Mouse (Mus musculus): ENCODE results near the gene Reg3d. TPM values are rescaled to one million over a fixed set of nuclear protein-coding genes. Genes with fewer than 3 reads are reported as not detected.
"Not testable (repeated sequence)": the region's sequence is repeated elsewhere in the genome, so short reads cannot be mapped to it uniquely, and the experiment has no call there.

Reg3d gene
- not detected in 2 replicates for polyA plus RNA-seq (2014; fragmentation: Nextera tagmentation; extraction: Ambion mirVana)

- H3K27ac ChIP-seq (ENCODE audit: low read depth, low read length) = no peak within 1 kb of the TSS
- ATAC-seq (replicated peaks; ENCODE audit: insufficient number of reproducible peaks, low FRiP score, low TSS enrichment) = no peak
- WGBS (ENCODE audit: insufficient replicate concordance) = 57% methylated on average over 2 of the region's 2 CpGs
- H3K4me2 ChIP-seq = no peak within 1 kb of the TSS
- no peaks in the 10 kb centered on the region for H3K27me3 ChIP-seq (ENCODE audit: control insufficient read depth, insufficient read depth, low read length)
- H3K9ac ChIP-seq (ENCODE audit: low read depth, low read length) = no peak within 1 kb of the TSS
- H3K4me3 ChIP-seq (ENCODE audit: low read depth, low read length) = no peak within 1 kb of the TSS
- H3K9me3 ChIP-seq (replicated peaks; ENCODE audit: control insufficient read depth, low read length) = no peaks in the 10 kb centered on the region
- H3K4me1 ChIP-seq (ENCODE audit: control insufficient read depth, insufficient read depth, low read length) = no peaks in the 10 kb centered on the region
- no peaks in the 10 kb centered on the region for H3K36me3 ChIP-seq (ENCODE audit: control insufficient read depth, insufficient read depth, low read length)
These were observed at the start of gene Reg3d for GRCm38 (mm10) chr6:78378765-78379164. Gene Reg3d (minus strand): TSS chr6:78378865.

- 69% methylated on average over 3 of the region's 3 CpGs for WGBS (ENCODE audit: insufficient replicate concordance)
- Histone ChIP-seq H3K4me1 (ENCODE audit: control insufficient read depth, insufficient read depth, low read length) (no peaks in the 10 kb centered on the region), H3K36me3 (ENCODE audit: control insufficient read depth, insufficient read depth, low read length) (no peaks in the 10 kb centered on the region), H3K4me3 (ENCODE audit: low read depth, low read length) (no peak overlapping the region), H3K4me2 (no peak overlapping the region), H3K9ac (ENCODE audit: low read depth, low read length) (no peak overlapping the region), H3K27me3 (ENCODE audit: control insufficient read depth, insufficient read depth, low read length) (no peaks in the 10 kb centered on the region), H3K9me3 (replicated peaks; ENCODE audit: control insufficient read depth, low read length) (no peaks in the 10 kb centered on the region), H3K27ac (ENCODE audit: low read depth, low read length) (no peak overlapping the region)
- no peak for ATAC-seq (replicated peaks; ENCODE audit: insufficient number of reproducible peaks, low FRiP score, low TSS enrichment)
These were observed 46.8 kb upstream of the Reg3d start for GRCm38 (mm10) chr6:78425497-78425896.

GRCm38 (mm10) chr6:78422411-78422810 lies 43.7 kb upstream of the Reg3d start, which contains the start of gene Reg1:
Gene Reg1 (plus strand): TSS chr6:78422711.
- not testable (repeated sequence) for H3K27me3 ChIP-seq (ENCODE audit: control insufficient read depth, insufficient read depth, low read length); H3K4me3 ChIP-seq (ENCODE audit: low read depth, low read length); H3K9ac ChIP-seq (ENCODE audit: low read depth, low read length); H3K27ac ChIP-seq (ENCODE audit: low read depth, low read length); ATAC-seq (replicated peaks; ENCODE audit: insufficient number of reproducible peaks, low FRiP score, low TSS enrichment); H3K9me3 ChIP-seq (replicated peaks; ENCODE audit: control insufficient read depth, low read length); H3K36me3 ChIP-seq (ENCODE audit: control insufficient read depth, insufficient read depth, low read length); H3K4me2 ChIP-seq; H3K4me1 ChIP-seq (ENCODE audit: control insufficient read depth, insufficient read depth, low read length)

GRCm38 (mm10) chr6:78395323-78395722 lies 16.7 kb upstream of the Reg3d start, which contains the start of gene Reg2:
Gene Reg2 (plus strand): TSS chr6:78395623.
- H3K9ac ChIP-seq (ENCODE audit: low read depth, low read length); H3K4me2 ChIP-seq; H3K36me3 ChIP-seq (ENCODE audit: control insufficient read depth, insufficient read depth, low read length); H3K27me3 ChIP-seq (ENCODE audit: control insufficient read depth, insufficient read depth, low read length); H3K4me3 ChIP-seq (ENCODE audit: low read depth, low read length); H3K4me1 ChIP-seq (ENCODE audit: control insufficient read depth, insufficient read depth, low read length); H3K27ac ChIP-seq (ENCODE audit: low read depth, low read length); ATAC-seq (replicated peaks; ENCODE audit: insufficient number of reproducible peaks, low FRiP score, low TSS enrichment); H3K9me3 ChIP-seq (replicated peaks; ENCODE audit: control insufficient read depth, low read length): not testable (repeated sequence)
- 94% methylated on average over 4 of the region's 17 CpGs for WGBS (ENCODE audit: insufficient replicate concordance)

GRCm38 (mm10) chr6:78385609-78386008 lies 6.9 kb upstream of the Reg3d start:
- no peak overlapping the region for H3K4me3 ChIP-seq (ENCODE audit: low read depth, low read length)
- WGBS (ENCODE audit: insufficient replicate concordance) = 78% methylated on average over 3 of the region's 3 CpGs
- no peak overlapping the region for H3K9ac ChIP-seq (ENCODE audit: low read depth, low read length)
- no peak overlapping the region for H3K27ac ChIP-seq (ENCODE audit: low read depth, low read length)
- no peak overlapping the region for H3K4me2 ChIP-seq
- H3K9me3 ChIP-seq (replicated peaks; ENCODE audit: control insufficient read depth, low read length) = no peaks in the 10 kb centered on the region
- H3K4me1 ChIP-seq (ENCODE audit: control insufficient read depth, insufficient read depth, low read length) = no peaks in the 10 kb centered on the region
- no peaks in the 10 kb centered on the region for H3K36me3 ChIP-seq (ENCODE audit: control insufficient read depth, insufficient read depth, low read length)
- no peak for ATAC-seq (replicated peaks; ENCODE audit: insufficient number of reproducible peaks, low FRiP score, low TSS enrichment)
- no peaks in the 10 kb centered on the region for H3K27me3 ChIP-seq (ENCODE audit: control insufficient read depth, insufficient read depth, low read length)

- Histone ChIP-seq H3K27ac (ENCODE audit: low read depth, low read length) (no peak within 1 kb of the TSS), H3K4me2 (no peak within 1 kb of the TSS), H3K36me3 (ENCODE audit: control insufficient read depth, insufficient read depth, low read length) (no peaks in the 10 kb centered on the region), H3K4me1 (ENCODE audit: control insufficient read depth, insufficient read depth, low read length) (no peaks in the 10 kb centered on the region), H3K4me3 (ENCODE audit: low read depth, low read length) (no peak within 1 kb of the TSS), H3K27me3 (ENCODE audit: control insufficient read depth, insufficient read depth, low read length) (no peaks in the 10 kb centered on the region), H3K9ac (ENCODE audit: low read depth, low read length) (no peak within 1 kb of the TSS), H3K9me3 (replicated peaks; ENCODE audit: control insufficient read depth, low read length) (no peaks in the 10 kb centered on the region)
- ATAC-seq (replicated peaks; ENCODE audit: insufficient number of reproducible peaks, low FRiP score, low TSS enrichment) = no peak
These were observed 1.7 kb upstream of the Reg3d start, which contains the start of gene Reg3a for GRCm38 (mm10) chr6:78380409-78380808. Gene Reg3a (plus strand): TSS chr6:78380709.

GRCm38 (mm10) chr6:78370357-78370756 lies 8.3 kb downstream of the Reg3d start, which contains the start of gene Reg3b:
Gene Reg3b (plus strand): TSS chr6:78370657.
- no peaks in the 10 kb centered on the region for H3K36me3 ChIP-seq (ENCODE audit: control insufficient read depth, insufficient read depth, low read length)
- 81% methylated on average over 2 of the region's 2 CpGs for WGBS (ENCODE audit: insufficient replicate concordance)
- no peaks in the 10 kb centered on the region for H3K9me3 ChIP-seq (replicated peaks; ENCODE audit: control insufficient read depth, low read length)
- no peak within 1 kb of the TSS for H3K4me2 ChIP-seq
- H3K27me3 ChIP-seq (ENCODE audit: control insufficient read depth, insufficient read depth, low read length) = no peaks in the 10 kb centered on the region
- ATAC-seq (replicated peaks; ENCODE audit: insufficient number of reproducible peaks, low FRiP score, low TSS enrichment) = no peak
- no peak within 1 kb of the TSS for H3K27ac ChIP-seq (ENCODE audit: low read depth, low read length)
- no peak within 1 kb of the TSS for H3K4me3 ChIP-seq (ENCODE audit: low read depth, low read length)
- no peak within 1 kb of the TSS for H3K9ac ChIP-seq (ENCODE audit: low read depth, low read length)
- no peaks in the 10 kb centered on the region for H3K4me1 ChIP-seq (ENCODE audit: control insufficient read depth, insufficient read depth, low read length)

- WGBS (ENCODE audit: insufficient replicate concordance) = 52% methylated on average over 2 of the region's 2 CpGs
- Histone ChIP-seq H3K27ac (ENCODE audit: low read depth, low read length) (no peak overlapping the region), H3K36me3 (ENCODE audit: control insufficient read depth, insufficient read depth, low read length) (no peaks in the 10 kb centered on the region), H3K27me3 (ENCODE audit: control insufficient read depth, insufficient read depth, low read length) (no peaks in the 10 kb centered on the region), H3K9ac (ENCODE audit: low read depth, low read length) (no peak overlapping the region), H3K4me1 (ENCODE audit: control insufficient read depth, insufficient read depth, low read length) (no peaks in the 10 kb centered on the region), H3K4me3 (ENCODE audit: low read depth, low read length) (no peak overlapping the region), H3K9me3 (replicated peaks; ENCODE audit: control insufficient read depth, low read length) (no peaks in the 10 kb centered on the region), H3K4me2 (no peak overlapping the region)
- no peak for ATAC-seq (replicated peaks; ENCODE audit: insufficient number of reproducible peaks, low FRiP score, low TSS enrichment)
These were observed 16.6 kb downstream of the Reg3d start for GRCm38 (mm10) chr6:78361971-78362563.

- H3K4me2 ChIP-seq = no peak overlapping the region
- H3K27me3 ChIP-seq (ENCODE audit: control insufficient read depth, insufficient read depth, low read length) = no peaks in the 10 kb centered on the region
- no peaks in the 10 kb centered on the region for H3K36me3 ChIP-seq (ENCODE audit: control insufficient read depth, insufficient read depth, low read length)
- no peak overlapping the region for H3K4me3 ChIP-seq (ENCODE audit: low read depth, low read length)
- WGBS (ENCODE audit: insufficient replicate concordance) = 75% methylated on average over 2 of the region's 2 CpGs
- H3K4me1 ChIP-seq (ENCODE audit: control insufficient read depth, insufficient read depth, low read length) = no peaks in the 10 kb centered on the region
- no peak for ATAC-seq (replicated peaks; ENCODE audit: insufficient number of reproducible peaks, low FRiP score, low TSS enrichment)
- no peaks in the 10 kb centered on the region for H3K9me3 ChIP-seq (replicated peaks; ENCODE audit: control insufficient read depth, low read length)
- no peak overlapping the region for H3K27ac ChIP-seq (ENCODE audit: low read depth, low read length)
- no peak overlapping the region for H3K9ac ChIP-seq (ENCODE audit: low read depth, low read length)
These were observed 37.0 kb downstream of the Reg3d start for GRCm38 (mm10) chr6:78341689-78342088.

Measured in heart, embryonic 11.5 days (tissue).